Mouse (Mus musculus): ENCODE data around the gene Egln2.

GRCm38 (mm10) chr7:27164112-27164947, 2.3 kb downstream of the Egln2 start:
- no peak for TF ChIP-seq CTCF (IDR thresholded peaks at IDR 0.05; ENCODE audit: borderline replicate concordance, insufficient read depth, low read depth, low read length)
- TF ChIP-seq POLR2A (IDR thresholded peaks at IDR 0.05; ENCODE audit: borderline replicate concordance, insufficient read depth, low read length): no peak

All from cerebellum, adult 2 months (tissue).